Mouse (Mus musculus): ENCODE results near the gene Usp39. TPM values are rescaled to one million over a fixed set of nuclear protein-coding genes. Genes with fewer than 3 reads are reported as not detected.

The Usp39 gene
- 42.5 TPM for polyA plus RNA-seq (2017; shearing (Covaris generic))

GRCm38 (mm10) chr6:72345074-72345567 is at the start of gene Usp39:
Gene Usp39 (minus strand): TSS chr6:72345184.

GRCm38 (mm10) chr6:72389941-72390771 is 45.2 kb upstream of the Usp39 start, which contains the start of gene Vamp8:
Gene Vamp8 (minus strand): TSS chr6:72390703.

GRCm38 (mm10) chr6:72380131-72380770 is 35.3 kb upstream of the Usp39 start, which contains the start of gene Vamp5:
Gene Vamp5 (minus strand): TSS chr6:72380468.

GRCm38 (mm10) chr6:72366844-72367443 is 22.0 kb upstream of the Usp39 start, which contains the start of gene Rnf181:
Gene Rnf181 (minus strand): TSS chr6:72366956.

GRCm38 (mm10) chr6:72355066-72355911 is 10.3 kb upstream of the Usp39 start, which contains the start of gene Tmem150a:
Gene Tmem150a (plus strand): TSS chr6:72355447.

GRCm38 (mm10) chr6:72347166-72347941 is 2.4 kb upstream of the Usp39 start, which contains the start of gene 0610030E20Rik:
Gene 0610030E20Rik (plus strand): TSS chr6:72347317.

Other genes with a start within 250 kb of the Usp39 start
- gene St3gal5, start 247.6 kb downstream of the Usp39 start, polyA plus RNA-seq (2017; shearing (Covaris generic)): 1.1 TPM
- not detected for gene Atoh8, start 109.6 kb downstream of the Usp39 start, polyA plus RNA-seq (2017; shearing (Covaris generic))
- gene Sftpb, start 40.6 kb downstream of the Usp39 start, polyA plus RNA-seq (2017; shearing (Covaris generic)): not detected
- gene 0610030E20Rik, start 2.1 kb upstream of the Usp39 start, polyA plus RNA-seq (2017; shearing (Covaris generic)): 43.8 TPM
- not detected for gene Tmem150a, start 10.3 kb upstream of the Usp39 start, polyA plus RNA-seq (2017; shearing (Covaris generic))
- gene Rnf181, start 21.8 kb upstream of the Usp39 start, polyA plus RNA-seq (2017; shearing (Covaris generic)): 109 TPM
- 11.1 TPM for gene Vamp5, start 35.3 kb upstream of the Usp39 start, polyA plus RNA-seq (2017; shearing (Covaris generic))
- 110 TPM for gene Vamp8, start 45.5 kb upstream of the Usp39 start, polyA plus RNA-seq (2017; shearing (Covaris generic))
- 7.0 TPM for gene Ggcx, start 69.1 kb upstream of the Usp39 start, polyA plus RNA-seq (2017; shearing (Covaris generic))
- 422 TPM for gene Mat2a, start 94.4 kb upstream of the Usp39 start, polyA plus RNA-seq (2017; shearing (Covaris generic))
- not detected for gene Sh2d6, start 176.5 kb upstream of the Usp39 start, polyA plus RNA-seq (2017; shearing (Covaris generic))
- gene Capg, start 199.2 kb upstream of the Usp39 start, polyA plus RNA-seq (2017; shearing (Covaris generic)): 50.6 TPM